Mouse (Mus musculus): ENCODE results near the gene Slc7a7. TPM values are rescaled to one million over a fixed set of nuclear protein-coding genes. Genes with fewer than 3 reads are reported as not detected.
"Not testable (repeated sequence)": the region's sequence is repeated elsewhere in the genome, so short reads cannot be mapped to it uniquely, and the experiment has no call there.

The Slc7a7 gene
- polyA plus RNA-seq, 1 experiment from 2014 or later, result 7.9 TPM

DNA sequence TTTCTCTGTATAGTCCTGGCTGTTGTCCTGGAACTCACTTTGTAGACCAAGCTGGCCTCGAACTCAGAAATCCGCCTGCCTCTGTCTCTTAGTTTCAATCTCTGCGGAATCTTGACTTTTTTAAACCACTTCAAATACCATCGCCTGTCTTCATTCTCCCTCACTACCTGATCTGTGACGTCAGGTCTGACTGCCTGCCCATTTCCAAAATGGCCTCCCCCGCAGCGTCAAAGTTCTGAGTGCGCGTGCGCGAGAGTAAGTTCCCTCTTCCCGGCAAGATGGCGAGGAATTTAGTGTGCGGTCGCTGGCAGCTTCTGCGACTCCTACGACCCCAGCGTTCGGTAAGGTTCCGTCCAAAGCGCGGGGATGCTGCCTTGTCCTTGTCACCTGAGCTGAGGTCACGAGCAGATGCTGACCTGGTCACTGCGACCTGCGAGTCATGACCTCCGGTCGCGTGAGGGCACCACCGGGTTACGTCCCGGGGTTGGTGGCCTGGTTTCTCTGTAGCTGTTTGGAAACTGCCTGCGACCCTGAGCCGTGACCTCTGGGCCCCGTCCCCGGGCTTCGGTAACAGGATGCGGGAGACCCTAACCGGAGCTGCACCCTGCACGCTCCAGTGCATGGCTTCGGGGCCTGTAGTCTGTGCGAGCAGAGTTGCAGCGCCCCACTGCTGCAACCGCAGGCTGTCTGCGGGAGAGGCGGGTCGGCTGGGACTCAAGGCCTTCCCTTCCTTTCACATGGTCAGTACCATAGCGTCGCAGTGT lies 56.8 kb downstream of the Slc7a7 start, which contains the start of gene Oxa1l:
TSS of gene Oxa1l (plus strand) at position 258 of the 764 bp plus-strand sequence.
- 0 out of 2 replicates have a peak, but pooled peaks cover 3% of the 10 kb centered on the region for H3K9me3 ChIP-seq
- peak within 1 kb of the TSS; percentile 92 for H3K9ac ChIP-seq
- WGBS, result under 1% methylated on average over 48 of the region's 48 CpGs
- H3K4me3 ChIP-seq, result peak within 1 kb of the TSS; percentile 85
- peak; percentile 94 for ATAC-seq (ENCODE audit: low read depth)
- H3K4me1 ChIP-seq (replicated peaks), result peaks cover 21% of the 10 kb centered on the region
- H3K27ac ChIP-seq (replicated peaks), result peak within 1 kb of the TSS; percentile 88
- H3K36me3 ChIP-seq, result peaks cover 30% of the 10 kb centered on the region
- H3K4me2 ChIP-seq, result peak within 1 kb of the TSS; percentile 81
- H3K27me3 ChIP-seq, result no peaks in the 10 kb centered on the region

DNA sequence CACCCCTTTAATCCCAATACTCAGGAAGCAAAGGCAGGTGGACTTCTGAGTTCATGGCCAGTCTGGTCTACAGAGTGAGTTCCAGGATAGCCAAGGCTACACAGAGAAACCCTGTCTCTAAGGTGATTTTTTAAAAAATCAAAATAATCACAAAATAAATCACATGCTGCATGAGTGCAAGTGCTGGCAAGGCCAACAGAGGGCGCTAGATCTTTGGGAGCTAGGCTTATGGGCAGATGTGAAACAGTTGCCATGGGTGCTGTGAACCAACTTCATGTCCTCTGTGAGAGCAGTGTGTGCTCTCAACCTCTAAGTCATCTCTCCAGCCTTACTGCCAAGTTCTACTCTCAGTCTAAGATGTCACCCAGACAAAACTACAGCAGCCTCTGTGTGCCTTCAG lies 63.2 kb downstream of the Slc7a7 start:
- no peak overlapping the region for H3K27ac ChIP-seq (replicated peaks)
- no peak overlapping the region for H3K4me2 ChIP-seq
- no peaks in the 10 kb centered on the region for H3K36me3 ChIP-seq
- H3K9me3 ChIP-seq, result peaks cover 4% of the 10 kb centered on the region; the same call in 1 of the 2 replicates
- ATAC-seq (ENCODE audit: low read depth), result no peak
- H3K4me3 ChIP-seq, result no peak overlapping the region
- H3K27me3 ChIP-seq, result no peaks in the 10 kb centered on the region
- no peak overlapping the region for H3K9ac ChIP-seq
- H3K4me1 ChIP-seq (replicated peaks), result no peaks in the 10 kb centered on the region
- WGBS, result 45% methylated on average over 1 of the region's 1 CpGs

DNA sequence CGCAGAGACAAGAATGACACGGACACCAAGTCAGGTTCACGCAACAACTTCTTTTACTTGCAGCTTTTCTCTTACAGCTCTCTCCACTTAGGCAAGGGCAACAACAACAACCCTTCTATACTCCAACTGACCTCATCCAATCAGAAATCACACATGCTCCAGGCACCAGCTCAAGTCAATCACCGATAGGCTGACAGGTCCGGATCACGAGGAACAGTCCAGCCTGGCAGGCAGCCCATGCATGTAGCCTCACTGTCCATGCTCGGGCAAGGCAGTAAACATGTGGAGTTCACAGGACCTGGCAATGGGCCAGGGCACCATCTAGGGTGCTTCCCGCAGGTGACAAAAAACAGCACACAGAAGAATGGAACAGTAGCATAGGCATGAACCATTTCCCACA lies 65.3 kb downstream of the Slc7a7 start:
- H3K27me3 ChIP-seq, result no peaks in the 10 kb centered on the region
- no peak overlapping the region for H3K4me3 ChIP-seq
- H3K4me1 ChIP-seq (replicated peaks), result no peaks in the 10 kb centered on the region
- ATAC-seq (ENCODE audit: low read depth), result no peak
- H3K9ac ChIP-seq, result no peak overlapping the region
- peaks cover 4% of the 10 kb centered on the region; the same call in 1 of the 2 replicates for H3K9me3 ChIP-seq
- H3K36me3 ChIP-seq, result no peaks in the 10 kb centered on the region
- H3K4me2 ChIP-seq, result no peak overlapping the region
- 90% methylated on average over 8 of the region's 8 CpGs for WGBS
- H3K27ac ChIP-seq (replicated peaks), result no peak overlapping the region

GRCm38 (mm10) chr14:54350773-54351541 lies 66.6 kb downstream of the Slc7a7 start:
- not testable (repeated sequence) for H3K27me3 ChIP-seq; H3K27ac ChIP-seq (replicated peaks); H3K4me3 ChIP-seq; H3K4me2 ChIP-seq; H3K36me3 ChIP-seq; H3K4me1 ChIP-seq (replicated peaks); H3K9me3 ChIP-seq; ATAC-seq (ENCODE audit: low read depth); H3K9ac ChIP-seq
- WGBS, result 94% methylated on average over 16 of the region's 16 CpGs

- not testable (repeated sequence) for H3K4me3 ChIP-seq; H3K9me3 ChIP-seq; H3K36me3 ChIP-seq; H3K4me2 ChIP-seq; H3K27ac ChIP-seq (replicated peaks); H3K9ac ChIP-seq; H3K4me1 ChIP-seq (replicated peaks); H3K27me3 ChIP-seq; ATAC-seq (ENCODE audit: low read depth)
- WGBS, result 27% methylated on average over 2 of the region's 2 CpGs
Observed at GRCm38 (mm10) chr14:54341807-54342206, 75.8 kb downstream of the Slc7a7 start.

GRCm38 (mm10) chr14:54340836-54341235 lies 76.7 kb downstream of the Slc7a7 start:
- Histone ChIP-seq H3K4me1 (replicated peaks) (no peaks in the 10 kb centered on the region), H3K4me3 (no peak overlapping the region), H3K36me3 (no peaks in the 10 kb centered on the region), H3K9ac (no peak overlapping the region), H3K27ac (replicated peaks) (no peak overlapping the region), H3K4me2 (no peak overlapping the region), H3K27me3 (no peaks in the 10 kb centered on the region), H3K9me3 (no peaks in the 10 kb centered on the region)
- 74% methylated on average over 7 of the region's 7 CpGs for WGBS
- ATAC-seq (ENCODE audit: low read depth), result no peak

DNA sequence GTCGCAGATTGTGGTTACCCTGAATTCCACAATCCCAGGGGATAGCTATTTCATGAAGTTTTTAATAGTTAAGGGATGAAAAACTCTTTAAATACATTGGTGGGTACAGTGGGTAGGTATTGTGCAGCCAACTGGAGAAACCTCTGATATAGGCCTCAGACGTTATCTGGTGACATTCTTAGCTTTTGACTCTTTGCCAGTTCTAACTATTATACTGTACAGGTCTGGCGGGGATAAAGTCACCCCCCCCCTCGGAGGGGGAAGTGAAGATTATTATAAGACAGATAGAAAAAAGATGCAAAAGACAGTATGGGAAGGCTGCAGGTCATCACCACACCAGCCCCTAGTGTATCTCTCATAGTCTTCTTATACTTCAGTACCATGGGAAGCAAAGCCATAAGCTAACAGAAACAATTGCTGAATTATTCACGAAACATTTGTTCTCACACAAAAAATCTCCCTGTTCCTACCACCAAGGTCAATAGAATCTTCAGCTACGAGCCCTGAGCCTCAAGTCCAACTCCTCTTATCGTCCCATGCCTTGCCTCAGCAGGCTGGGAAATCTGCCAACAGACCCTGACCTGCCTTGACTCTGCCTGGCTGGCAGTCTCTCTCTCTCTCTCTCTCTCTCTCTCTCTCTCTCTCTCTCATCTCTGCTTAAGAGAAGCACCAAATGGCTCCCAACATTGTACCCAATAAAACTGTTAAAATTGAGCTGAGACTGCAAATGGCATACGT lies 84.0 kb downstream of the Slc7a7 start:
- WGBS, result 77% methylated on average over 8 of the region's 8 CpGs
- Histone ChIP-seq H3K4me3 (no peak overlapping the region), H3K36me3 (no peaks in the 10 kb centered on the region), H3K9me3 (no peaks in the 10 kb centered on the region), H3K4me1 (replicated peaks) (peaks cover 2% of the 10 kb centered on the region; the same call in 1 of the 2 replicates), H3K9ac (no peak overlapping the region), H3K27me3 (no peaks in the 10 kb centered on the region), H3K4me2 (no peak overlapping the region), H3K27ac (replicated peaks) (peak overlapping the region; percentile 64; the same call in 1 of the 2 replicates)
- ATAC-seq (ENCODE audit: low read depth), result no peak

DNA sequence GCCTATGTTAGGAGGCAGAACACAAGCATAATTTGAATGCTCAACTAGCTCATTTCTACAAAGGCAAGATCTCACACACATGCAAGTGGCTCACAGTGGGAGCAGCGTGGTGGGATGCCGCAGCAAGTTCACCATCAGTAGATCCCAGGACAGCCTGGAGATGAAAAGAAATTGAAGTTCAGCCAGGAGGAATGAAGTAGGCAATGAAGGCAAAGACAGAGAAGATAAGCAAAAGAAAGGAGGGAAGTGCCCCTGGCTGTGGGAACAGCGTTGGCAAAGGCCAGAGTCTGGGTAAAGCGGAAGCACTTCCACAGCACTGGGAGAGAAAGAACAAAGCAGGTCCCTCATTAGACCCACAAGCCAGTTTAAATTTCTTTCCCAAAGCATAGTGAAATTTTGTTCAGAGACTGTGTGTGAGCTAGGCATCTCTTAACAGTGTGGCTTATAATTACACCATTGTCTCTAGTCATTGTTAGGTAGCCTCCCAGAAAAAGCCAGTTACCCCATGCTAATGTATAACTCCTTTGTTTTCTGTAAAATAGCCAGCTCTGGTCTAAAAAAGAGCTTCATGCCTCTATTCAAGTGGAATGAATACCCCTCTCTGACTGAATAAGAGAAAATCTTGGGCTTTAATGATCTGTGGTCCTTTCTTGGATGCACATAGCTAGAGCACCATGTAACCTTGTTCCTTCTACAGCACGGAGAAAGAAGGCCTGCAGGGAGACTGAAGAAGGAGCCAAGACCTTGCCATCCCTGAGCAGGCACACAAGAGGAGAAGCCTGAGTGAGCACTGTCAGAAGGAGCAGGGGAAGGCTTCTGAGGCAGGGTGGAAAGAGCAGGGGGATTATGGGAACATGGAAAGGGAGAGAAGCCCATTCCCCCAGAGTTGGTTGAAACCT lies 85.2 kb downstream of the Slc7a7 start:
- H3K36me3 ChIP-seq, result no peaks in the 10 kb centered on the region
- 37% methylated on average over 5 of the region's 5 CpGs for WGBS
- H3K4me2 ChIP-seq, result no peak overlapping the region
- ATAC-seq (ENCODE audit: low read depth), result no peak; the same call in 1 of the 2 replicates
- H3K4me3 ChIP-seq, result no peak overlapping the region
- no peak overlapping the region for H3K9ac ChIP-seq
- H3K27ac ChIP-seq (replicated peaks), result peak overlapping the region; percentile 64
- no peaks in the 10 kb centered on the region for H3K27me3 ChIP-seq
- H3K9me3 ChIP-seq, result no peaks in the 10 kb centered on the region
- peaks cover 2% of the 10 kb centered on the region; the same call in 1 of the 2 replicates for H3K4me1 ChIP-seq (replicated peaks)

DNA sequence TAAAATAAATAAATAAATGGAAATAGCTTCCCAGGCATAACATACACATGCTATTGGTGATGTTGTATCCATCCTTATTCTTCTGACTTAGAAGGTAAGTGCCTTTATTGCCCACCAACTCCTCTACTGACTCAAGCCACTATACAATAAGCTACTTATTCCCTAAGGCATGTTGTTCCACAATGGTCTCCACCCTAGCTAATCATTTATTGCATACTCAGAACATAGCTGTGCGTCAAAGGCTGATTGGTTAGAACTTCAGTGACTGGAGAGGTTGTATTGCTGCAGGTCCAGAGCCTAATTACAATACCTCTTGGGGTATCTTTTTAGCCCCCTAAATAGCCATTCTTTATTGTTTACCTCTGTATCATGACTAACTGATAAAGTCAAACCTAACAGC lies 86.4 kb downstream of the Slc7a7 start:
- Histone ChIP-seq H3K4me2 (no peak overlapping the region), H3K9ac (no peak overlapping the region), H3K9me3 (no peaks in the 10 kb centered on the region), H3K4me1 (replicated peaks) (peaks cover 2% of the 10 kb centered on the region; the same call in 1 of the 2 replicates), H3K36me3 (no peaks in the 10 kb centered on the region), H3K27ac (replicated peaks) (no peak overlapping the region), H3K27me3 (no peaks in the 10 kb centered on the region), H3K4me3 (no peak overlapping the region)
- no peak for ATAC-seq (ENCODE audit: low read depth)
- WGBS, result 81% methylated on average over 1 of the region's 1 CpGs

DNA sequence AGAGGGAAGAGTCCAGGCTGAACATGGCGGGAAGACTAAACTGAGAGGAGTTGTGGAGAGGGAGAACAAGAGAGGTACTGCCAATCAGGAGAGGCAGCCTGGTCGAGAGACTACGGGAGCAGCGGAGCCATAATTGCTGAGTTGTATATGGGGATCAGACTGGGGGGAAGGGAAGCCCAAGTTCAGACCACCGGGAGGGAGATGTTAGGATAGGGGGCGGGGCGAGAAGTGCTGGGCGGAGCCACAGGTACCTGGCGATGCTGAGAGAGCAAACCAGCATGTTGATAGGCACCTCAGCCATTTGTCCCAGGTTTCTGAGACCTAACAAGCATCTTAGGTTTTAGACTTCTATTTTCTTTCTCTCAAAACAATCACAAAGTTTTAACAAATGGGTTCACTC lies 88.4 kb downstream of the Slc7a7 start:
- Histone ChIP-seq H3K4me2 (no peak overlapping the region), H3K9me3 (no peaks in the 10 kb centered on the region; the same call in 1 of the 2 replicates), H3K9ac (no peak overlapping the region), H3K27me3 (no peaks in the 10 kb centered on the region), H3K4me1 (replicated peaks) (peaks cover 2% of the 10 kb centered on the region; the same call in 1 of the 2 replicates), H3K27ac (replicated peaks) (no peak overlapping the region), H3K36me3 (no peaks in the 10 kb centered on the region), H3K4me3 (no peak overlapping the region)
- 61% methylated on average over 9 of the region's 9 CpGs for WGBS
- ATAC-seq (ENCODE audit: low read depth), result no peak

DNA sequence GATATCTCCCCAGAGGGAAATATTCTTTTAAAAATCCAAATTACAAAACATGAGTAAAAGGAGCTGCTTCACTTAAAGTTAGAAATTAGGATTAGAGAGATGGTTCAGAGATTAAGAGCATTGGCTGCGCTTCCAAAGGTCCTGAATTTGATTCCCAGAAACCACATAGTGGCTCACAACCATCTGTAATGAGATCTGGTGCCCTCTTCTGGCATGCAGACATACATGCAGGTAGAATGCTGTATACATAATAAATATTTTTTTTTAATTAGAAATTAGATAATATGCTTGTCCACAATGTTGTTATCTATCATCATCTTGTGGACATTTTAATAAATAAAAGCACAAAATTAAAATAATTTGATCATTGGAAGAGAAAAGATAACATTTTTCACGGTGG lies 89.0 kb downstream of the Slc7a7 start:
- no peaks in the 10 kb centered on the region for H3K36me3 ChIP-seq
- no peak overlapping the region for H3K4me3 ChIP-seq
- H3K27ac ChIP-seq (replicated peaks), result no peak overlapping the region
- H3K4me2 ChIP-seq, result no peak overlapping the region
- H3K9me3 ChIP-seq, result no peaks in the 10 kb centered on the region; the same call in 1 of the 2 replicates
- no peaks in the 10 kb centered on the region for H3K27me3 ChIP-seq
- no peak overlapping the region for H3K9ac ChIP-seq
- peaks cover 2% of the 10 kb centered on the region; the same call in 1 of the 2 replicates for H3K4me1 ChIP-seq (replicated peaks)
- 92% methylated on average over 2 of the region's 2 CpGs for WGBS
- no peak for ATAC-seq (ENCODE audit: low read depth)

Measured in neural tube, embryonic 13.5 days (tissue).